Mouse (Mus musculus): ENCODE measurements at regions not wholly inside any gene's neighbourhood (a gene's known extent, or its start where the extent isn't known, plus 50 kb on each side); places are given as distances from the start of the nearest gene placed in this dataset.

DNA sequence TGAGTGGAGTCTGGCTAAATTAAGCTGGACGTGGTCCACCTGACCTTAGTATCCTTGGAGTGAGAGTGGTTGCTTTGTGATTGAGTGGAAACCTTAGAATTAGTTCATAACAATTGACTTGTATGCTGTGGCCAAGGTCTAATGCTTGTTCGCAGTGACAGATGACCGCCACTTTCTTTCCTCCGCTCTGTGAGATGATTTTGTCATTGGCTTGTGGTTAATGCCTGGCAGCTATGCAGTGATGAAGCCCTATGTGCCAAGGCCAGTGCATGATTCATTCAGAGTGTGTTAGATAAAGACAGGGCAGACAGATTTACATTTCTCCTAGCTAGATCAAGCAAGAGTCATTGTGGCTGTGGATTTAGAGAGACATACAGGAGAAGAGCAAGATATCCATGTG is 89.5 kb downstream of the Slc4a3 start:
- dilution Hi-C loops (cut with MboI; ENCODE audit: extremely low pct_ligation_motif_present, extremely low pct_unique_long_range_greater_than_20kb, low sequenced_read_pairs) (no loop called here), in situ Hi-C loops (cut with MboI; ENCODE audit: low pct_ligation_motif_present, low pct_unique_long_range_greater_than_20kb, low sequenced_read_pairs) (no loop called here)
- H3K4me2 ChIP-seq (ENCODE audit: insufficient read depth, low read depth, poor library complexity, severe bottlenecking) = no peak overlapping the region
- H3K4me1 ChIP-seq (ENCODE audit: control insufficient read depth in 1 of 2, insufficient read depth in 2 of 2) = no peaks in the 10 kb centered on the region
- H3K79me2 ChIP-seq (replicated peaks; ENCODE audit: control insufficient read depth, extremely low read depth, insufficient read depth, poor library complexity, severe bottlenecking) = no peaks in the 10 kb centered on the region
- peaks cover 3% of the 10 kb centered on the region for H3K27me3 ChIP-seq (replicated peaks)
- H3K36me3 ChIP-seq (replicated peaks in 1 of 2; ENCODE audit: control insufficient read depth in 1 of 2, insufficient read depth in 1 of 2, low read length in 1 of 2) = no peaks in the 10 kb centered on the region
- no peak overlapping the region for H3K9ac ChIP-seq (ENCODE audit: insufficient read depth, low read depth)
- no peak for DNase-seq (ENCODE audit: extremely low read depth)
- H3K27ac ChIP-seq (ENCODE audit: insufficient read depth, low read depth) = no peak overlapping the region
- no peak for TF ChIP-seq POLR2AphosphoS2 (IDR thresholded peaks at IDR 0.05; ENCODE audit: low read depth, low read length)
- TF ChIP-seq JUN (IDR thresholded peaks at IDR 0.05; ENCODE audit: insufficient read depth, low read depth, low read length) = no peak
- no peak for TF ChIP-seq MAZ (IDR thresholded peaks at IDR 0.05; ENCODE audit: low read depth, low read length)
- no peak for TF ChIP-seq RCOR1 (conservative IDR thresholded peaks at IDR 0.05; ENCODE audit: low read depth, low read length)
- no peak for TF ChIP-seq MAFK (IDR thresholded peaks at IDR 0.05; ENCODE audit: insufficient replicate concordance, low read length)
- no peak for TF ChIP-seq BHLHE40 (IDR thresholded peaks at IDR 0.05; ENCODE audit: low read depth, low read length)
- no peak for TF ChIP-seq TBP (conservative IDR thresholded peaks at IDR 0.05; ENCODE audit: low read depth, low read length)
- TF ChIP-seq CHD2 (IDR thresholded peaks at IDR 0.05; ENCODE audit: low read length) = no peak
- TF ChIP-seq MXI1 (IDR thresholded peaks at IDR 0.05; ENCODE audit: low read depth, low read length) = no peak
- TF ChIP-seq ZKSCAN1 (IDR thresholded peaks at IDR 0.05; ENCODE audit: borderline replicate concordance, low read depth, low read length) = no peak
- no peak for TF ChIP-seq POLR2A (IDR thresholded peaks at IDR 0.05; ENCODE audit: low read depth, low read length)
- TF ChIP-seq ETS1 (conservative IDR thresholded peaks at IDR 0.05; ENCODE audit: low read depth, low read length) = no peak
- no peak for TF ChIP-seq E2F4 (IDR thresholded peaks at IDR 0.05; ENCODE audit: insufficient replicate concordance, low read depth, low read length)
- TF ChIP-seq ZNF384 (IDR thresholded peaks at IDR 0.05; ENCODE audit: low read depth, low read length) = no peak
- TF ChIP-seq MYC (IDR thresholded peaks at IDR 0.05; ENCODE audit: low read depth, low read length) = no peak
- no peak overlapping the region for H3K4me3 ChIP-seq (replicated peaks in 1 of 3; ENCODE audit: low read depth in 2 of 3, low read length in 2 of 3, poor library complexity in 1 of 3)
- no peaks in the 10 kb centered on the region for H3K9me3 ChIP-seq (replicated peaks; ENCODE audit: low read length)

DNA sequence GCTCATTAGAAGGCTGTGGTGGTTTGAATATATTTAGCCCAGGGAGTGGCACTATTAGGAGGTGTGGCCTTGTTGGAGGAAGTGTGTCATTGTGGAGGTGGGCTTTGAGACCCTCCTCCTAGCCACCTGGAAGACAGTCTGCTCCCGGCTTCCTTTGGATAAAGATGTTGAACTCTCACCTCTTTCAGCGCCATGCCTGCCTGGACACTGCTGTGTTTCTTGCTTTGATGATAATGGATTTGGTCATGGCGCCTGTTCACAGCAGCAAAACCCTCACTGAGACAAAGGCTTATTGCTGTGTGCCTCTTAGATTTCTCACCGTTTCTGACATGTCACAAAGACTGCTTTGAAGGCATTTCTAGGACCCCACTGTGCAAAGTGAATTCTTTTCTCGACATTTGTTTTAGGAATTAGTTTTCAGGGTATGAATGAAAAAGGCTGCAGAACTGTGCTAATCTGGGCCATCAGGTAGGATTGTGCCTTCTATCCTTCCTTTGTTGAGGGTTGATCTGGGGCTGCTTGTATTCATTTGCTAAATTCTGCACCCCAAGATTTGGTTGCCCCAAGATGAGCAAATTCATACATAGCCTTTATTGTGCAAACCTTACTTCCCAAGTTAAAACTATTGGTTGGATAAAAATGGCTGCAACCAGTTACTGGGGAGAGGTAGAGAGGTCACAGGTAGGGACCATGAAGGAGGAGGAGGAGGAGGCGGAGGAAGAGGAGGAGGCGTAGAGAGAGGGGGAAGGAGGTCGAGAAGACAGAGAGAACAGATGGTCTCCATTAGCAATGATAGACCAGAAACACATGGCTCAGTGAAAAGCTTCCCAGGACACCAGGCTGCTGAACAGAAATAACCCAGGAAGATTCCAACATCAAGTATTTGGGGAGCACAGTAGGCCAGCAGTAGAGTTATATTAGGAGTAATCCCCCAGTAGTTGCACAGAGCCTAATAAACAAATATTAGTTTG is 93.2 kb downstream of the Slc4a3 start:
- H3K4me3 ChIP-seq (replicated peaks in 1 of 3; ENCODE audit: low read depth in 2 of 3, low read length in 2 of 3, poor library complexity in 1 of 3) = no peak overlapping the region
- no peak for TF ChIP-seq MAX (IDR thresholded peaks at IDR 0.05; ENCODE audit: low read length)
- TF ChIP-seq GABPA (IDR thresholded peaks at IDR 0.05; ENCODE audit: insufficient replicate concordance, low read depth, low read length) = no peak
- no peak for TF ChIP-seq BHLHE40 (IDR thresholded peaks at IDR 0.05; ENCODE audit: low read depth, low read length)
- no peak for TF ChIP-seq HCFC1 (IDR thresholded peaks at IDR 0.05; ENCODE audit: low read depth, low read length)
- no peak for TF ChIP-seq USF2 (conservative IDR thresholded peaks at IDR 0.05; ENCODE audit: low read depth, low read length)
- TF ChIP-seq ETS1 (conservative IDR thresholded peaks at IDR 0.05; ENCODE audit: low read depth, low read length) = no peak
- TF ChIP-seq E2F4 (IDR thresholded peaks at IDR 0.05; ENCODE audit: insufficient replicate concordance, low read depth, low read length) = no peak
- no peak for TF ChIP-seq JUN (IDR thresholded peaks at IDR 0.05; ENCODE audit: insufficient read depth, low read depth, low read length)
- no peak for TF ChIP-seq IRF4 (IDR thresholded peaks at IDR 0.05; ENCODE audit: low read depth, low read length)
- TF ChIP-seq JUND (conservative IDR thresholded peaks at IDR 0.05; ENCODE audit: low read depth, low read length) = no peak
- no peak for TF ChIP-seq KAT2A (IDR thresholded peaks at IDR 0.05; ENCODE audit: insufficient replicate concordance, low read length)
- TF ChIP-seq NRF1 (IDR thresholded peaks at IDR 0.05; ENCODE audit: low read depth, low read length) = no peak
- TF ChIP-seq CTCF (conservative IDR thresholded peaks at IDR 0.05 in 1 of 2, IDR thresholded peaks at IDR 0.05 in 1 of 2; ENCODE audit: low read depth in 2 of 2, low read length in 2 of 2) = no peak
- TF ChIP-seq RCOR1 (conservative IDR thresholded peaks at IDR 0.05; ENCODE audit: low read depth, low read length) = no peak
- TF ChIP-seq USF1 (IDR thresholded peaks at IDR 0.05; ENCODE audit: low read depth, low read length) = no peak
- TF ChIP-seq MXI1 (IDR thresholded peaks at IDR 0.05; ENCODE audit: low read depth, low read length) = no peak
- TF ChIP-seq ZNF384 (IDR thresholded peaks at IDR 0.05; ENCODE audit: low read depth, low read length) = no peak
- dilution Hi-C loops (cut with MboI; ENCODE audit: extremely low pct_ligation_motif_present, extremely low pct_unique_long_range_greater_than_20kb, low sequenced_read_pairs) = no loop called here

More for the DNA sequence above, 93.2 kb downstream of the Slc4a3 start:
- Histone ChIP-seq H3K27me3 (replicated peaks) (peaks cover 3% of the 10 kb centered on the region), H3K79me2 (replicated peaks; ENCODE audit: control insufficient read depth, extremely low read depth, insufficient read depth, poor library complexity, severe bottlenecking) (no peaks in the 10 kb centered on the region), H3K4me1 (ENCODE audit: control insufficient read depth in 1 of 2, insufficient read depth in 2 of 2) (no peaks in the 10 kb centered on the region), H3K9ac (ENCODE audit: insufficient read depth, low read depth) (no peak overlapping the region), H3K36me3 (replicated peaks in 1 of 2; ENCODE audit: control insufficient read depth in 1 of 2, insufficient read depth in 1 of 2, low read length in 1 of 2) (no peaks in the 10 kb centered on the region), H3K4me2 (ENCODE audit: insufficient read depth, low read depth, poor library complexity, severe bottlenecking) (no peak overlapping the region), H3K27ac (ENCODE audit: insufficient read depth, low read depth) (no peak overlapping the region), H3K9me3 (replicated peaks; ENCODE audit: low read length) (no peaks in the 10 kb centered on the region)
- DNase-seq (ENCODE audit: extremely low read depth) = no peak
- in situ Hi-C loops (cut with MboI; ENCODE audit: low pct_ligation_motif_present, low pct_unique_long_range_greater_than_20kb, low sequenced_read_pairs) = no loop called here

Data from CH12.LX (cell line).